Mouse (Mus musculus) hindbrain, postnatal 0 days (tissue): Measurements from ENCODE around the gene Gm11985. TPM values are rescaled to one million over a fixed set of nuclear protein-coding genes. Genes with fewer than 3 reads are reported as not detected.
"Not testable (repeated sequence)": the region's sequence is repeated elsewhere in the genome, so short reads cannot be mapped to it uniquely, and the experiment has no call there.

ENCODE experiments used
- ATAC-seq: fragments of 200-750 bp; cut with Nextera tagmentation; 2 replicates; pipeline ENCODE4 v1.8.0; 2017; ENCODE audit warnings: mild to moderate bottlenecking, moderate TSS enrichment, moderate library complexity
- DNase-seq: peaks from one replicate; pipeline ENCODE4 v3.0.0-alpha.2; 2015; ENCODE audit warnings: low spot score
- H3K27ac ChIP-seq: fragments of 300-500 bp; sonication (generic); 2 replicates; pipeline ENCODE4 v1.5.1; 2014; ENCODE audit warnings: mild to moderate bottlenecking
- H3K27me3 ChIP-seq: fragments of 300-500 bp; sonication (generic); 2 replicates; pipeline ENCODE4 v1.6.1; 2014; ENCODE audit warnings: low read length, mixed read lengths; ENCODE audit not compliant: insufficient read depth
- H3K36me3 ChIP-seq: fragments of 300-500 bp; sonication (generic); 2 replicates; pipeline ENCODE4 v1.6.1; 2014; ENCODE audit warnings: low read length, mixed read lengths; ENCODE audit not compliant: insufficient read depth
- H3K4me1 ChIP-seq: fragments of 300-500 bp; sonication (generic); 2 replicates; pipeline ENCODE4 v1.6.1; 2014; ENCODE audit warnings: antibody characterized with exemption, low read length, mixed read lengths; ENCODE audit not compliant: insufficient read depth
- H3K4me2 ChIP-seq: fragments of 300-500 bp; sonication (generic); 2 replicates; pipeline ENCODE4 v1.6.1; 2014; ENCODE audit warnings: low read depth, mild to moderate bottlenecking, low read length, moderate library complexity, mixed read lengths
- H3K4me3 ChIP-seq: fragments of 300-500 bp; sonication (generic); 2 replicates; pipeline ENCODE4 v1.5.1; 2014; ENCODE audit warnings: low read length
- H3K9ac ChIP-seq: fragments of 300-500 bp; sonication (generic); replicated peaks from 2 replicates; pipeline ENCODE4 v1.6.1; 2014; ENCODE audit warnings: mild to moderate bottlenecking, low read length, moderate library complexity, mixed read lengths
- H3K9me3 ChIP-seq: fragments of 300-500 bp; sonication (generic); 2 replicates; pipeline ENCODE4 v1.6.1; 2016; ENCODE audit warnings: low read length, mixed read lengths
- CTCF ChIP-seq: IDR thresholded peaks from 2 replicates; pipeline ENCODE4 v1.5.1; 2016; ENCODE audit warnings: antibody characterized with exemption, control low read depth, low read depth
- WGBS: fragments of 180-500 bp; shearing (Covaris S2); extraction: QIAGEN DNeasy Blood & Tissue Kit; methylation state at CpG from one replicate; pipeline ENCODE4 v1.1.7; 2014; 5-methylcytosine and 5-hydroxymethylcytosine counted together
- polyA plus RNA-seq: library from polyadenylated mRNA; unstranded; fragments of >200 nt; fragmentation: Nextera tagmentation; extraction: Ambion mirVana; gene quantifications from 2 replicates; pipeline ENCODE4 v1.2.1, GENCODE M21; 2015
- total RNA-seq: library from RNA; depleted of rRNA; stranded (reverse); fragments of >200 nt; gene quantifications from 2 replicates; pipeline ENCODE4 v1.2.3, GENCODE M21; 2014

Gm11985 gene
- total and polyA plus RNA-seq, 2 experiments from 2014 or later, result not detected

GRCm38 (mm10) chr11:7230000-7230399 lies 41.6 kb upstream of the Gm11985 start:
- Histone ChIP-seq H3K27me3 (no peaks in the 10 kb centered on the region), H3K9me3 (no peaks in the 10 kb centered on the region), H3K4me1 (no peaks in the 10 kb centered on the region), H3K4me2 (no peak overlapping the region), H3K9ac (no peak overlapping the region), H3K4me3 (no peak overlapping the region), H3K36me3 (no peaks in the 10 kb centered on the region), H3K27ac (no peak overlapping the region)
- ATAC-seq (no peak), DNase-seq (no peak)
- WGBS, result 85% methylated on average over 4 of the region's 4 CpGs
- TF ChIP-seq CTCF, result no peak

- Histone ChIP-seq H3K4me2 (no peak overlapping the region), H3K4me3 (no peak overlapping the region), H3K9ac (no peak overlapping the region), H3K27me3 (no peaks in the 10 kb centered on the region), H3K27ac (no peak overlapping the region), H3K4me1 (no peaks in the 10 kb centered on the region), H3K36me3 (no peaks in the 10 kb centered on the region), H3K9me3 (no peaks in the 10 kb centered on the region)
- 81% methylated on average over 4 of the region's 4 CpGs for WGBS
- TF ChIP-seq CTCF, result no peak
- ATAC-seq (no peak), DNase-seq (no peak)
Observed at GRCm38 (mm10) chr11:7228107-7228506, 39.7 kb upstream of the Gm11985 start.

GRCm38 (mm10) chr11:7226810-7227550 lies 38.6 kb upstream of the Gm11985 start:
- Histone ChIP-seq H3K9me3 (no peaks in the 10 kb centered on the region), H3K36me3 (no peaks in the 10 kb centered on the region), H3K4me1 (no peaks in the 10 kb centered on the region), H3K4me2 (no peak overlapping the region), H3K27me3 (no peaks in the 10 kb centered on the region), H3K9ac (no peak overlapping the region), H3K27ac (no peak overlapping the region), H3K4me3 (no peak overlapping the region)
- ATAC-seq (no peak), DNase-seq (no peak)
- TF ChIP-seq CTCF, result no peak
- 87% methylated on average over 7 of the region's 7 CpGs for WGBS

- Histone ChIP-seq H3K9me3 (no peaks in the 10 kb centered on the region), H3K4me3 (no peak overlapping the region), H3K4me1 (no peaks in the 10 kb centered on the region), H3K27me3 (no peaks in the 10 kb centered on the region), H3K36me3 (no peaks in the 10 kb centered on the region), H3K9ac (no peak overlapping the region), H3K4me2 (no peak overlapping the region), H3K27ac (no peak overlapping the region)
- ATAC-seq (peak; percentile 72; the same call in 1 of the 2 replicates), DNase-seq (peak; percentile 42)
- no peak for TF ChIP-seq CTCF
- 75% methylated on average over 2 of the region's 2 CpGs for WGBS
Observed at GRCm38 (mm10) chr11:7226200-7226599, 37.8 kb upstream of the Gm11985 start.

GRCm38 (mm10) chr11:7221826-7222225 lies 33.5 kb upstream of the Gm11985 start:
- H3K36me3 ChIP-seq, H3K4me2 ChIP-seq, H3K4me1 ChIP-seq, H3K27ac ChIP-seq, H3K9me3 ChIP-seq, DNase-seq, ATAC-seq, H3K4me3 ChIP-seq, H3K9ac ChIP-seq, H3K27me3 ChIP-seq: not testable (repeated sequence)
- WGBS, result 77% methylated on average over 8 of the region's 8 CpGs
- TF ChIP-seq CTCF, result peak; percentile 51

GRCm38 (mm10) chr11:7215703-7216102 lies 27.3 kb upstream of the Gm11985 start:
- ATAC-seq (no peak), DNase-seq (peak; percentile 83)
- Histone ChIP-seq H3K4me1 (0 out of 2 replicates have a peak, but pooled peaks cover 3% of the 10 kb centered on the region), H3K27me3 (no peaks in the 10 kb centered on the region), H3K9ac (no peak overlapping the region), H3K4me3 (no peak overlapping the region), H3K27ac (no peak overlapping the region), H3K4me2 (no peak overlapping the region), H3K36me3 (no peaks in the 10 kb centered on the region), H3K9me3 (no peaks in the 10 kb centered on the region)
- WGBS, result 9% methylated on average over 8 of the region's 8 CpGs
- peak; percentile 83 for TF ChIP-seq CTCF

GRCm38 (mm10) chr11:7214761-7215160 lies 26.4 kb upstream of the Gm11985 start:
- H3K4me2 ChIP-seq, result peak overlapping the region; percentile 76
- no peaks in the 10 kb centered on the region for H3K36me3 ChIP-seq
- H3K4me1 ChIP-seq, result 0 out of 2 replicates have a peak, but pooled peaks cover 4% of the 10 kb centered on the region
- 7% methylated on average over 14 of the region's 14 CpGs for WGBS
- no peaks in the 10 kb centered on the region for H3K9me3 ChIP-seq
- ATAC-seq (no peak), DNase-seq (peak; percentile 91)
- TF ChIP-seq CTCF, result peak; percentile 91
- peak overlapping the region; percentile 62 for H3K4me3 ChIP-seq
- H3K27me3 ChIP-seq, result no peaks in the 10 kb centered on the region
- no peak overlapping the region for H3K9ac ChIP-seq
- no peak overlapping the region for H3K27ac ChIP-seq
